Mouse (Mus musculus) bone marrow macrophage, adult 2 months (primary cell): ENCODE data around the gene Aadac.

ENCODE experiments used
- CTCF ChIP-seq: IDR thresholded peaks from 2 replicates; pipeline ENCODE4 v1.5.1; 2012; ENCODE audit warnings: low read depth, mild to moderate bottlenecking, low read length, moderate library complexity
- POLR2A ChIP-seq: IDR thresholded peaks from 2 replicates; pipeline ENCODE4 v1.6.1; 2012; ENCODE audit warnings: mild to moderate bottlenecking, low read depth, low read length, borderline replicate concordance

DNA sequence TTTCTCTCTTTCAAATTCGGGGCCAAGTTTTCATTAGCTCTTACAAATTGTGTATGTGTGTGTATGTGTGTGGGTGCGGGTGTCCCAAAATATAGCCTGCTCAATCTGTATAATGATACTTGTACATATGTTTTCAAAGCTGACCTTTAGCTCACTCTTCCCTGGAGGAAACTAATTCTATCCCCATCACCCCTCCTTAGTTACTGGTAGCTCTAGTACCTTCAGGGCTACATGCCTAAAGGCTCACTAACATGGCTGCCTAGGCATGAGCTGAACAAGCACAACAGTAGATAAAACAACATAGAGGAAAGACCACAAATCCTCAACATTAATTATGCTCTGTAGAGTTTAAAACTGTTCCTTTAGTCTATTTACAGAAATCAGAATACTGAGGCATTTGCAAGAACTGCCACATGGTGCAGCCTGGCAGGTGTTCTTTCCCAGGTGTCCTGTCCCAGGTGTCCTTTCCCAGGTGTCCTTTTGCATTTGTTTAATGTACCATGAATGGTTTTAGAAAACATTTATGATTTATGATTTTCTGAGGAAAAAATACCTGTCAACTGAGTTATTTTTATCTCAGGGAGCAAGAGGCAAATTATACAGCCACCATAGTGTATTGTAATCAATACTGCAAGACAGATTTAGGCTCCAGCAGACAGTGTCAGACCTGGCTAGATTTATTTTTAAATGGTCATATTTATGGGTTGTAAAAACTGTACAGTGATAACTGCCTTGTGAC lies 31.7 kb downstream of the Aadac start:
- no peak for TF ChIP-seq CTCF
- no peak for TF ChIP-seq POLR2A
